Mouse (Mus musculus) brain, embryonic 14.5 days (tissue): Measurements from ENCODE around the gene Pkib.

Experiments
- CTCF ChIP-seq: fragments of 200-500 bp; IDR thresholded peaks from 2 replicates; pipeline ENCODE4 v1.5.1; 2012; ENCODE audit warnings: inconsistent platforms, mild to moderate bottlenecking, moderate library complexity, borderline replicate concordance; ENCODE audit not compliant: insufficient read depth, insufficient read length; ENCODE audit errors: extremely low read depth
- POLR2A ChIP-seq: fragments of 200-500 bp; IDR thresholded peaks from 2 replicates; pipeline ENCODE4 v1.6.1; 2012; ENCODE audit warnings: mild to moderate bottlenecking, inconsistent platforms, borderline replicate concordance; ENCODE audit not compliant: poor library complexity, insufficient read depth, insufficient read length, severe bottlenecking; ENCODE audit errors: extremely low read depth

DNA sequence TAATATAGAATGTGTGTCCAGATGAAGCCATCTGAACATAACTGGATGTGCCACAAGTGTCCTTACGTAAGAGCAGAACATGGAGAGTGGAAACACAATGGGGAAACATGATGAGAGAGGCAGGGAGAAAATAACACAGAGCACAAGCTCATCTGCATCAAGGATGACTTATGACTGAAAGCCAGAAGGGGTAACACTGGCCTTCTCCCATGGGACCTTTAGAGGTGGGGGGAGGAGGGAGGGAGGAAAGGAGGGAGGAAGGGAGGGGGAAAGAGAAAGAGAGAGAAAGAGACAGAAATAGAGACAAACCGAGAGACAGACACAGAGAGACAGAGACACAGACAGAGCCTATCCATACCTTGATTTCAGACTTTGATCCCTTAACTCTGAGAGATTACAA, 4.0 kb upstream of the Pkib start:
- no peak for TF ChIP-seq CTCF
- no peak for TF ChIP-seq POLR2A
